Mouse (Mus musculus) T-helper 1 cell (primary cell): ENCODE measurements around the gene Tcstv1.
"Not testable (repeated sequence)": the region's sequence is repeated elsewhere in the genome, so short reads cannot be mapped to it uniquely, and the experiment has no call there.

Source experiments
- in situ Hi-C: fragments of 300-600 bp; cut with MboI, MseI; formaldehyde crosslinking; loops from one replicate; pipeline ENCODE4 v1.15.1; 2025; ENCODE audit warnings: high pct_unique_total_duplicates

The Tcstv1 gene

DNA sequence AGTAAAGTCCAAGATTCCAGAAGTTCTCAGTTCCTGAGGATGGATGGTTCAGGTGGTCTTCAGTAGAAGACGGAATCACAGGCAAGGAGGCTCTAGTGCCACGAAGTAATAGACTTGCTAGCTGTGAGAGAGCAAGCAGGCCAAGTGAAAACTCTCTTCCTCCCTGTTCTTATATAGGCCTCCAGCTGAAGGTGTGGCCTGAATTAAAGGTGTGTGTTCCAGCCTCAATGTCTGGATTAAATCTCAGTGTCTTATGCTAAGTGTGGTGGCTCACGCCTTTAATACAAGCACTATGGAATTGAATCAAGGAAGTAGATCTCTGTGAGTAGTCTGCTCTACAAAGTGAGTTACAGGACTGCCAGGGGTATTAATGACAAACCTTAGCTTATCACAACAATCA, at the start of gene Tcstv1:
Gene Tcstv1 (minus strand): TSS at position 101 of the 400 bp plus-strand sequence.
- in situ Hi-C loops = not testable (repeated sequence)

DNA sequence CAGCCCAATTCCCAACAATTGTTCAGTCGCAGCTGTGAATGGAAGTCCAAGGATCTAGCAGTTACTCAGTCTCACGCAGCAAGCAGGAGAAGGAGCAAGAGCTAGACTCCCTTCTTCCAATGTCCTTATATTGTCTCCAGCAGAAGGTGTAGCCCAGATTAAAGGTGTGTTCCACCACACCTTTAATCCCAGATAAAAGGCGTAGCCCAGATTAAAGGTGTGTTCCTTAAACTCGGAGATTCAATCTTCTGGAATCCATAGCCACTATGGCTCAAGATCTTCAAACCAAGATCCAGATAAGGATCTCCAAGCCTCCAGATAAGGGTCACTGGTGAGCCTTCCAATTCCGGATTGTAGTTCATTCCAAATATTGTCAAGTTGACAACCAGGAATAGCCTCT, 34.6 kb upstream of the Tcstv1 start, which contains the start of gene Gm21761:
Gene Gm21761 (minus strand): TSS at position 101 of the 400 bp plus-strand sequence.
- in situ Hi-C loops = loop anchor here (10.0 kb wide), 1 partner anchor 216 kb away; the partner anchor contains the start of gene Gm20767

DNA sequence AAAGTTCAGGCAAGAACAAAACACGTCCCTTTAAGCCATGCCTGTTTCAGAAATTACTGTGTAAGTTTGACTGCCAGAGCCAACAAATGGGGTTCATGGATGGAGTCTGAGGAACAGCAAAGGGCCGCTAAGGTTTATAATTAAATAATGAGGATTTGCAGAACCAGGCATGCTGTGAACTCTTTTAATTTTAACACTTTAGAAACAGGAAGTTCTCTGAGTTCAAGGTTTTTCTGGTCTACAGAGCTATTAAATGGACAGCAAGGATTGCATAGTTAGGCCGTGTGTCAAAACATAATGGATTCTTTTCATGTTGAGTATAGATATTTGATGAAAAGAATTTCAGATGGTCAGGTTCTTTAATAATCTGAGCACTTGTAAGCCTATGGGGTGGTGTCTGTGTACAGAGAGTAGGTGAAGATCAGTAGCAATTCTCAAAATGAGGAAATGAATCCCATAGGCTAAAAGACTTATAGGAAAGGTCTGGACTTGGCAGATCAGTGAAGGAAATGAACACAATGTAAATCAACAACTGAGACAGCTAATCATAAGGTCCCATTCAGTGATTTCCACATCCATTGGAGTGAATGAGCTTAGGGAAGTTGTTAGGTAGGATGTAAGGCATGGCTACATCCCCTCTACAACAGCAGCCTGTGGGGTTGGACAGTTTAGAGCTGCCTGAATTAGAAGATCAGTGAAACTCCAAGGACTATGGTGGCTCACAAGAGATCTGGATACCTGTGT, 30.2 kb upstream of the Tcstv1 start:
- in situ Hi-C loops = loop anchor here (10.0 kb wide), 1 partner anchor 220 kb away; the partner anchor contains the start of gene Gm20767

DNA sequence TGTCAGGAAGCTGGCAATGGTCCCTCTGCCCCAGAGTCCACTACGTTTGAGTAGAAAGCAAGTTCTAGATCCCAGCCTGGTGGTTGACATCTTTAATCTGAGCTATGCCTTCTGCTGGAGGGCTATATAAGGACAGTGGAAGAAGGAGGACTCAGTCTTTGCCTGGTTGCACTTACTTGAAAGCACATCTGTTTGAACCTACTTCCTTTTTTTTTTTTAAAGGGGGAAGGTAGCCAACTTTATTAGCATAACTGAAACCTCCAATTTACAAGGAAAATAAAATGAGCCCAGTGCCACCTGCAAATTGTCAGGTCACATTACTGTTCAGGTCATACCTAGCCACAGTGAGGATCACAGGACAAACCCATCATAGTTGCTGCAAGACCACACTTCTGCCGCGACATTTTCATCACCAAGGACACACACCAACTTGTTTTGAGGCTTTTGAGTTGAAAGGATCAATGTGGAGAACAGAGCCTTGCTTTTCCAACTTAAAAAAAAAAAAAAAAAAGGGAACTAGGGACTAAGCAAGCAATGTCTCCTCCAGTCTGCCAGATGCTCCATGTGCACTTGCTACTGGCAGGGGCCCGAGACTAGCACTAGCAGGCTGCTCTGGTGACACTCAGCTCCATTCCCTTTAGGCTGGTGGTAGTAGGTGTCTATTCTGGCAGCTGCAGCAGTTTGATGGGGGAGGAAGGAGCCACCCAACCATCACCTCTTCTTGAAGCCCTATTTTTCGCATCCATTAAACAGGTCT, 22.6 kb upstream of the Tcstv1 start:
- in situ Hi-C loops = not testable (repeated sequence)

DNA sequence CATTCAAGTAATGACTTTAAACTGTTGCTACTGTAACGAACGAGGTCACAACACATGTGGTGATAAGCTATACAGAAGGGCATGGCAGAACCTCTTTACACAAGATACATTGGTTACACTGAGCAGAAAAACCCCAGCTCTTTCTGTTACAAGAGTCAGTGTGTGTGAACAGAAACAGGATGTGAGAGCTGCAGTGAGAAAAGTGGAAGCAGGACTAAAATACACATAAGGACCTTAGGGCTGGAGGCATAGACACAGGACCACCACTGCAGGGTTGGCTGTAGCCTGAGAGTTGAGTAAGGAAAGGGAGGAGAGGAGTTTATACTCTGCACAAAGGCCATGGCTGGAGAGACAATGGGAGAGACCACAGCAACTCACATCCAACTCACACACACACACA, 21.9 kb upstream of the Tcstv1 start:
- in situ Hi-C loops = not testable (repeated sequence)

DNA sequence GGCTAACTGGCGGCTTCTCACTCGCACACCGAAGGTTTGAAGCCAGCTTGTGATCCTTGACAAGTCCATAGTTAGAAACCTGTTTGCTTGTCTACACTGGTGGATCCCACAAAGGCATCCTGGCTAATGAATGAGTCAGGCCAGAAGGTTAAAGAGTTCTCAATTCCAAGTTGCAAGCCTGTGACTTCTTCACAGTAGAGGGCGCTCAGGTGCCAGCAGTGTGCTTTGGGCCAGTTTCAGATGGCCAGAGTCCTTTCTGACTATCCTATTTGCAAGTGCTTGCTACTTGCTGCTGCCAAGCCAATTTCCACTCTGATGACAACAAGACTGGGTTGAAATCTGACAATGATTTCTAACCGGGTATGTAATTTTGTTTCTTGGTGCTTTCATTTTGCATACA, 4.0 kb upstream of the Tcstv1 start:
- in situ Hi-C loops = not testable (repeated sequence)

DNA sequence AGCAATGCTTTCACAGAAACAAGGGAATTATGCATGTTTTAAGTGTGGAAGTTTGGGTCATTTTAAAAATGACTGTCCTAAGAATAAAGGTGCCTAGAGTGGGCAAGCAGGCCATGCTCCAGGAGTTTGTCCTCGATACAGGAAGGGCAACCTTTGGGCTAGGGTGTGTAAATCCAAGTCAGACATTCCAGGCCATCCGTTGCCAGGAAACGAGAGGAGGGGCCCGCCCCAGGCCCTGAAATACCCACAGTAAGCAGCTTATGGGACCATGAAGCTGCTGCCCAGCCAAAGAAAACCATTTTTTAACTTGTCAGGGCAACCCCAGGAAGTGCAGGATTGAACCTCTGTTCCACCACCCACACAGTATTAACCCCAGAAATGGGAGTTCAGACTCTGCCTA, 7.7 kb downstream of the Tcstv1 start:
- in situ Hi-C loops = not testable (repeated sequence)

DNA sequence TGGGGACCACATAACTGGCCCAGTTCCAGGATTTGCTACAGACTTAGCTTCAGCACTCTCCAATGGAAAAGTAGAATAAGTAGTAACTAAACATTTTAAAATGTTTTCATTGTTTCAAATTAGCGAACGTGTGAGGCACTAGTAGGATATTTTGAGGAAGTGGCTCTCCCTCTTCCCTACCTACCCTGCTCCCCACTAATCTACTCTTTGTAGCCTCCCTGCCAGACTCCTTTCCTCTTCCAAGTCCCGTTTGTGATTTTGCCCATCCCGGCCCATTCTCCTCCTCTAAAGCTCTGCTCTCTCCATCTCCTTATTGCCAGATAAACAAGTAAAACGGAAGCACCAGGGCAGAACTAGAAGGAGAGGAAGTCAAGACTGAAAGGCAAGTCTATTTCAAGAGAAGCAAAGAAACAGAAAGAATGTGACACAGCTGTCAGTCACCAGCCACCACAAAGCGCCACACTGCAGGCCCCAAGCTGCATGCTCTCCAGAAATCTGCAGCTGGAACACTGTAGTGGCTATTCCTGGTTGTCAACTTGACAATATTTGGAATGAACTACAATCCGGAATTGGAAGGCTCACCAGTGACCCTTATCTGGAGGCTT, 30.1 kb downstream of the Tcstv1 start:
- in situ Hi-C loops = not testable (repeated sequence)

DNA sequence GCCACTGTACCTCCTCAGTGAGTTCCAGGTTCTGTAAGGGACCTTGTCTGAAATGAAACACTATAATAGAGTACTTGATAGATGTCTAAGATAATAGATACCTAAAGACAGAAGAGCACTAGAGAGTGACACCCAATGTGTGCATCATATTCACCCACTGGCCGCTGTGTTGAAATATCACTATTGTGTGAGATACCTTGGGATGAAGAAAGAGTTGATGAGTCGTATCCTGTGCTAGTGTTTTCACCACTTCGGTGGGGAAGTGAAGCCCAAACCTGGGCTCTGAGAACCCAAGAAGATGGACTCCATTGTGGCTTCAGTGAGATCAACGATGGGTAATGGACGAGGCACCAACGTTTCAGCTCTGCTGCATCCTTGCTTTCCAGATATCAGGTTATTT, 32.2 kb downstream of the Tcstv1 start:
- in situ Hi-C loops = not testable (repeated sequence)
